Mouse (Mus musculus) thymus, adult 2 months (tissue): Measurements from ENCODE around the gene Rnf220. TPM values are rescaled to one million over a fixed set of nuclear protein-coding genes. Genes with fewer than 3 reads are reported as not detected.

Source experiments
- DNase-seq: peaks from one replicate; pipeline ENCODE4 v3.0.0; 2021
- H3K27ac ChIP-seq: fragments of 200-500 bp; 2 replicates; pipeline ENCODE4 v1.5.1; 2012; ENCODE audit warnings: low read length, control low read depth; ENCODE audit not compliant: control insufficient read depth, insufficient read depth
- H3K27me3 ChIP-seq: fragments of 200-500 bp; 2 replicates; pipeline ENCODE4 v1.6.1; 2012; ENCODE audit warnings: mild to moderate bottlenecking, low read length, moderate library complexity, mixed read lengths; ENCODE audit not compliant: control insufficient read depth, insufficient read depth
- H3K36me3 ChIP-seq: fragments of 200-500 bp; 2 replicates; pipeline ENCODE4 v1.6.1; 2012; ENCODE audit warnings: mild to moderate bottlenecking, low read length, moderate library complexity; ENCODE audit not compliant: control insufficient read depth, insufficient read depth
- H3K4me1 ChIP-seq: fragments of 200-500 bp; replicated peaks from 2 replicates; pipeline ENCODE4 v1.6.1; 2012; ENCODE audit warnings: low read length; ENCODE audit not compliant: control insufficient read depth, insufficient read depth
- H3K4me3 ChIP-seq: fragments of 200-500 bp; 2 replicates; pipeline ENCODE4 v1.5.1; 2012; ENCODE audit warnings: mild to moderate bottlenecking, low read length, control low read depth, moderate library complexity; ENCODE audit not compliant: control insufficient read depth, insufficient read depth
- CTCF ChIP-seq: fragments of 200-500 bp; IDR thresholded peaks from 2 replicates; pipeline ENCODE4 v1.5.1; 2012; ENCODE audit warnings: mild to moderate bottlenecking, control low read depth, low read length, moderate library complexity, borderline replicate concordance; ENCODE audit not compliant: control insufficient read depth, poor library complexity, insufficient read depth; ENCODE audit errors: extremely low read depth
- POLR2A ChIP-seq: fragments of 200-500 bp; IDR thresholded peaks from 2 replicates; pipeline ENCODE4 v1.6.1; 2012; ENCODE audit warnings: mild to moderate bottlenecking, low read length, control low read depth, moderate library complexity; ENCODE audit not compliant: control insufficient read depth, poor library complexity, insufficient read depth; ENCODE audit errors: extremely low read depth
- WGBS: fragments of 180-500 bp; shearing (Covaris S2); methylation state at CpG from one replicate; pipeline ENCODE4 v1.1.7; 2018; 5-methylcytosine and 5-hydroxymethylcytosine counted together
- polyA plus RNA-seq: library from polyadenylated mRNA; depleted of rRNA; stranded (reverse); fragments of >200 nt; gene quantifications from 2 replicates; pipeline ENCODE4 v1.2.3, GENCODE M21; 2012; rRNA removed

Rnf220 gene
- polyA plus RNA-seq = 172 and 178 TPM in 2 replicates

DNA sequence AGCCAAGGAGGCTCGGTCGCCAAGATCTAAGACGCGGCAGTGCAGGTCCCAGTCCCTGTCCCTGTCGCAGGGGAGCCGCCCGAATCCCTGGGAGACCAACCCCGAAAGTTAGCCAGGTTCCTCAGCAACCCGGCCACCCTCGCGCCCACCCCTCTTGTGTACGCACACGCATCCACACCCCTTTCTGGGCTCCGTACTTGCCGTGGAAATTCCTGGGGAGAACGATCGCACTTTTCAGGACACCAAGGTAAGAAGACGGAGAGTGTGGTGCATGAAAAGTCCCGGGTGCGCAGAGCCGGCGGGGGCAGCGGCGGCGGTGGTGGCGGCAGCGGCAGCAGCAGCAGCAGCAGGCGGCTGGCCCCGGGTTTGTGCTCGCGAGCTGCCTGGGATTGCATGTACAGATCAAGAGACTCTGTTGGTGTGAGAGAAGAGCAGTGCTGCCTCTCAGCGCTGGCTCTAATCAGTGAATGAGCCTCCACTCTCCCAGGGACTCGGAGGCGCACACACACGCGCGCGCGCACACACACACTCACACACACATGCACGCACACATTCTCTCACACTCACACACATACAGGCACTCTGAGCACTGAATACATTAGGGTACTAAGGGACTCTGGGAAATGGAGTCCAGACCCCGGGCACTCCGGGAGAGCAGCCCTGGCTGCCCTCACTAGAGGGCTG lies at the start of gene Rnf220:
Gene Rnf220, minus strand, starts transcription at position 571 of the 684 bp plus-strand sequence.
- under 1% methylated on average over 42 of the region's 42 CpGs for WGBS
- peaks cover 8% of the 10 kb centered on the region; the same call in 1 of the 2 replicates for H3K27me3 ChIP-seq
- H3K4me1 ChIP-seq = peaks cover 30% of the 10 kb centered on the region
- no peak for DNase-seq
- TF ChIP-seq CTCF (no peak), POLR2A (no peak)
- no peak within 1 kb of the TSS for H3K27ac ChIP-seq
- H3K36me3 ChIP-seq = no peaks in the 10 kb centered on the region
- peak within 1 kb of the TSS; percentile 35 for H3K4me3 ChIP-seq

- Histone ChIP-seq H3K27ac (no peak overlapping the region), H3K36me3 (no peaks in the 10 kb centered on the region), H3K4me1 (peaks cover 6% of the 10 kb centered on the region), H3K27me3 (no peaks in the 10 kb centered on the region), H3K4me3 (no peak overlapping the region)
- DNase-seq = no peak
- 89% methylated on average over 6 of the region's 6 CpGs for WGBS
- no peak for TF ChIP-seq POLR2A
- TF ChIP-seq CTCF = no peak
Measured at GRCm38 (mm10) chr4:117546616-117547015, 49.8 kb upstream of the Rnf220 start.

- Histone ChIP-seq H3K4me1 (no peaks in the 10 kb centered on the region), H3K27ac (no peak overlapping the region), H3K27me3 (no peaks in the 10 kb centered on the region), H3K36me3 (no peaks in the 10 kb centered on the region), H3K4me3 (no peak overlapping the region)
- DNase-seq = no peak
- WGBS = 93% methylated on average over 3 of the region's 3 CpGs
- TF ChIP-seq CTCF (no peak), POLR2A (no peak)
Measured at GRCm38 (mm10) chr4:117545448-117545847, 48.6 kb upstream of the Rnf220 start.

DNA sequence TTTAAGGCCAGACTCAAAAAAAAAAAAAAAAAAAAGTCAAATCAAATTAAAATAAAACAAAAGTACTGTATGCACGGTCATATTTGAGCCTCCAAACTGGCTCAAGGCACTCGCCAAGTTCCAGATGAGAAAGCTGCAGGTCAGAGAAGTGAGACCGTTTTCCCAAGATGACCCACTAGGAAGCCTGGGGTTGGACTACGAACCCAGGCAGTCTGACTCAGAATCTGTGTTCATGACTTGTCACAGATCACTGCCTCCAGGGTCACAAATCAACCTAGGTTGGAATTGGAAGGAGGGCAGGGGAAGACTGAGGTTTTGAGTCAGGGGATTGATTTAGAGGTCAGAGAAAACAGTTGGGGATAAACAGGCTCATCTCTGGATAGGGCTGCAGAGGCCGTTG lies 43.7 kb upstream of the Rnf220 start:
- TF ChIP-seq CTCF (no peak), POLR2A (no peak)
- WGBS = 97% methylated on average over 5 of the region's 5 CpGs
- H3K36me3 ChIP-seq = no peaks in the 10 kb centered on the region
- no peak overlapping the region for H3K27ac ChIP-seq
- H3K27me3 ChIP-seq = no peaks in the 10 kb centered on the region
- no peaks in the 10 kb centered on the region for H3K4me1 ChIP-seq
- no peak for DNase-seq
- no peak overlapping the region for H3K4me3 ChIP-seq

- 93% methylated on average over 8 of the region's 8 CpGs for WGBS
- Histone ChIP-seq H3K36me3 (no peaks in the 10 kb centered on the region), H3K4me1 (no peaks in the 10 kb centered on the region), H3K27me3 (no peaks in the 10 kb centered on the region), H3K27ac (no peak overlapping the region), H3K4me3 (no peak overlapping the region)
- DNase-seq = no peak
- TF ChIP-seq POLR2A (no peak), CTCF (no peak)
Measured at GRCm38 (mm10) chr4:117539329-117539980, 42.6 kb upstream of the Rnf220 start.

DNA sequence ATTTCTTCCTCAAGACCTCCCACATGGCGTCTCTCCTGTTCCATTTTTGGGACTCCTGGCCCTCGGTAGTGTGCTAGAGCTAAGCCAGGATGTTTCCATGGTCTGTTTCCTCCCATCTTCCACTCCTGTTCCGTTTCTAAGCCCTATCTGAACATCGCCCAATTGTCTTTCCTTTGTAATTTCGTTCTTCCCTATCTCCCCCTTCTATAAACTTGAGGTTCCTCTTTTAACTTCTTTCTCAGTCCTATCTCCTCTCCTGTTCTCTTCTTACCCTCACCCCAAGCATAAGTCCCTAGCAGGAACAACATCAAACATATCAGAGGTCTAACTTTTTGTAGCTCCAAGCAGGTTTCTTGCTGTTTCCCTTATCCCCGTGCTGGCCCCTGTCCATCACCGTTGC lies 40.1 kb upstream of the Rnf220 start:
- no peaks in the 10 kb centered on the region for H3K27me3 ChIP-seq

More for the DNA sequence above, 40.1 kb upstream of the Rnf220 start:
- Histone ChIP-seq H3K4me1 (no peaks in the 10 kb centered on the region), H3K36me3 (no peaks in the 10 kb centered on the region), H3K4me3 (no peak overlapping the region), H3K27ac (no peak overlapping the region)
- TF ChIP-seq POLR2A (no peak), CTCF (no peak)
- no peak for DNase-seq
- WGBS = 58% methylated on average over 7 of the region's 7 CpGs
